Mouse (Mus musculus): ENCODE measurements at regions not wholly inside any gene's neighbourhood (a gene's known extent, or its start where the extent isn't known, plus 50 kb on each side); places are given as distances from the start of the nearest gene placed in this dataset.

DNA sequence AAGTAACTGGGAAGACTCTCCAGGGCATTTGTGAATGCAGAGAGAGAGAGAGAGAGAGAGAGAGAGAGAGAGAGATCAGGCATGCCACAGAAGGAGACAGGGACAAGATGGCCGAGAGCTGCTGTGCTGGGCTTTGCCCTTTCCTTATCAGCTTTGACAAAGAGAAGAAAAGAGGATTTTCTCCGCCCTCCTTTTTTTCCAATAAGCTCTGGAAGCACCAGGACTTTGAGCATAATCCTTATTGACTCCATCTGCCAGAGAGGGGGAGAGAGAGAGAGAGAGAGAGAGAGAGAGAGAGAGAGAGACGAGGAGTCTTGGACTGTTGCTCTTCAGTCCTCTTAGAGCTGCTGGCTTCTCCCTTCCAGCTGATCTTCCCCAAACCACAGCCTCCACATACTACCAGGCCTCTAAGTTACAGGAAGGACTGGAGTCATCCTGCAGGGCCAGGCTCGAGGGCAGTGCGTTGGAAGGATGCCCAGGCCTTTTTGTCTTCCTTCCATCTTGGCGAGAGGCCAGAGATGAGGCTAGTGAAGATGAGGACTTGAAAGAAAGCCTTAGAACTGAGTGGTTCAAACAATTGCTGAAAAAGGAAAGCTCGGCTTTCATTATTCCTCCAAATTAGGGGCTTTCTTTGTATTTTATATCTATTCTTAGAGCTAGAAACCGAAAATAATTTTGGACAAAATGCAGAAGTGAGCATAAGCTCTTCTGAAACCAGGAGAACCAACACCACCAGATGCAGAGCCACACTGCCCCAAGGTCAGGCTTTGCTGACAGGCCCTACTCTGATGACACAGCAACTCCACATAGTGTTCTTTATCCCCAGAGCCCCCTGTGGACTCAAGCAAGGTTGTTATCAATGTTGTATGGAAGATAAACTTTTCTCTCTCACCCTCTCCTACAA is 59.3 kb upstream of the Kcnd3 start:
- peak; percentile 73 to 84 for DNase-seq
